Mouse (Mus musculus) large intestine, adult 2 months (tissue): Measurements from ENCODE around the gene Srebf2. TPM values are rescaled to one million over a fixed set of nuclear protein-coding genes. Genes with fewer than 3 reads are reported as not detected.
"Not testable (repeated sequence)": the region's sequence is repeated elsewhere in the genome, so short reads cannot be mapped to it uniquely, and the experiment has no call there.

Experiments
- DNase-seq: peaks from one replicate; pipeline ENCODE4 v3.0.0-alpha.2; 2012; ENCODE audit warnings: low read depth, low spot score
- WGBS: fragments of 180-500 bp; shearing (Covaris S2); methylation state at CpG from one replicate; pipeline ENCODE4 v1.1.7; 2018; 5-methylcytosine and 5-hydroxymethylcytosine counted together
- polyA plus RNA-seq: library from polyadenylated mRNA; depleted of rRNA; stranded (reverse); fragments of >200 nt; gene quantifications from 2 replicates; pipeline ENCODE4 v1.2.3, GENCODE M21; 2012; rRNA removed

Srebf2 gene
- polyA plus RNA-seq, 1 experiment: 113 TPM

DNA sequence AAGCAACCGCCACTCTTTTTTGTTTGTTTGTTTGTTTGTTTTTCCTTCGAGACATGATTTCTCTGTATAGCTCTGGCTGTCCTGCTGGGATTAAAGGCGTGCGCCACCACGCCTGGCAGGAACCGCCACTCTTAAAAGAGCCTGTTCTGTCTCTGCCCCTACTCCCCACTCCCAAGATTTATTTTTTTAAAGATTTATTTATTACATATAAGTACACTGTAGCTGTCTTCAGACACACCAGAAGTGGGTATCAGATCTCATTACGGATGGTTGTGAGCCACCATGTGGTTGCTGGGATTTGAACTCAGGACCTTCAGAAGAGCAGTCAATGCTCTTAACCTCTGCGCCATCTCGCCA lies 97.8 kb downstream of the Srebf2 start:
- 20% methylated on average over 9 of the region's 9 CpGs for WGBS
- not testable (repeated sequence) for DNase-seq

DNA sequence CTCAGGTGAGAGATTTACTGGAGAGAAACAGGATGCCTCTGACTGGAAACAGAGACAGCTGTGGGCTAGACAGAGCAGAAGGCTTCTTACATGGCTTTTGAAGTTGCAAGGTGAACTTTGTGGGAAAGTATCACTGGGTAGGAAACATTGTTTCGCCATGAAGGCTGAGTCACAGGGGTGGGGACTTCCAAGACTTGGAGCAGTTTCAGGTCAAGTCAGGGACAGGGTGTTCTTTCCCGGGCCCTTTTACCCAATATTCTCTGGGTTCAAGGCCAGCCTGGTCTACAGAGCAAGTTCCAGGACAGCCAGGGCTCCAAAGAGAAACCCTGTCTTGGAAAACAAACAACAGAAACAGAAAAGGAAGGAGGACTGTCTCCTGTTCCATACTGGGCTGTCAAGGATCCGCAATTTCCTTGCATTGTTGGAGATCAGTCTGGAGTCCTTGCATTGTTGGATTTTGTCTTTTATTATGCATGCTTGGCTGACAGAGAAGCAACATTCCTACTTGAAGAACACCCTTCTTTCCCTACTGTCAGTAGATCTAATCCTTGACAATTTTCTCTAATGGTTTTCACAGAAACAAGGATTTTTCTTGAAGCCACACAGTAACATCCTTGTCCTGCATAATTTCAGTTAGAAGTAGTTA lies 100.3 kb downstream of the Srebf2 start:
- WGBS: 38% methylated on average over 3 of the region's 3 CpGs
- no peak for DNase-seq

DNA sequence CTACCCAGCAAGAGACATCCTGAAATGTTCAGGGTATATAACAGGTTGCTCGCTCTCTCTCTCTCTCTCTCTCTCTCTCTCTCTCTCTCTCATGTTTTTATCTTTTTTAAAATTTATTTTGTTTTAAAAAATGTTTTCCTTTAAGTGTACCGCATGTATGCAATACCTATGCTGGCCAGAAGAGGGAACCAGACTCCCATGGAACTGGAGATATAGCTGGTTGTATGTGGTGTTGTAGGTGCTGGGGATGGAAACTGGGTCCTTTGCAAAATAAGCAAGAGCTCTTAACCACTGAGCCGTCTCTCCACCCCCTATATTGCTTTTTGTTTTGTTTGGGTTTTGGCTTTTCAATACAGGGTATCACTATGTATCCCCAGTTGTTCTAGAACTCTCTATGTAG lies 104.6 kb downstream of the Srebf2 start:
- WGBS: 99% methylated on average over 3 of the region's 3 CpGs
- no peak for DNase-seq

DNA sequence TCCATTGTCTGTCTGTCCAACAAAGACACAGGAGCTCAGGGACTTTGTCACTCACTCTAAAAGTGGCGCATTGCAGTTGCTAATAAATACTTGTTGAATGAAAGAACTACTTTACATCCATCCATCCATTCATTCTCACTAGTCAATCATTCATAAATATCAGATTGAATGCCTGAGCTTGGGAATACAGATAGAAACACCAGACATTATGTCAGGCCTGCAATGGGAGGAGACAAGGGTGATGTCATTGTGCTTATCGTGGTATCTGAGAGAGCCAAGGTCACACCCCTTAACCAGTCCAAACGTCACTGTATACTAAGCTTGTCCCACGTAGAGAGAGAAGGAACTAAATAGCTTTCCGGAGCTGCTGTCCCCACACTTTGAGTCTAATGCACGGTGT lies 105.1 kb downstream of the Srebf2 start, which contains the start of gene 1500009C09Rik:
Gene 1500009C09Rik (plus strand): TSS at position 301 of the 400 bp plus-strand sequence.
- 68% methylated on average over 6 of the region's 6 CpGs for WGBS
- no peak for DNase-seq

Other genes starting within 250 kb of the Srebf2 start
- gene Polr3h, start 220.9 kb upstream of the Srebf2 start, polyA plus RNA-seq: 8.6 and 10.1 TPM in 2 replicates
- gene Csdc2, start 210.4 kb upstream of the Srebf2 start, polyA plus RNA-seq: 2.0 and 2.8 TPM in 2 replicates
- 14.3 and 16.1 TPM in 2 replicates for gene Pmm1, start 186.3 kb upstream of the Srebf2 start, polyA plus RNA-seq
- not detected in 2 replicates for gene 1700029P11Rik, start 166.6 kb upstream of the Srebf2 start, polyA plus RNA-seq
- 16.8 and 18.9 TPM in 2 replicates for gene Xrcc6, start 159.3 kb upstream of the Srebf2 start, polyA plus RNA-seq
- 24.4 and 29.8 TPM in 2 replicates for gene Desi1, start 113.3 kb upstream of the Srebf2 start, polyA plus RNA-seq
- 57.3 and 58.4 TPM in 2 replicates for gene Snu13, start 99.6 kb upstream of the Srebf2 start, polyA plus RNA-seq
- not detected in 2 replicates for gene 4930407I10Rik, start 88.0 kb upstream of the Srebf2 start, polyA plus RNA-seq
- 0.07 and 0.09 TPM in 2 replicates for gene Mei1, start 77.2 kb upstream of the Srebf2 start, polyA plus RNA-seq
- gene Ccdc134, start 19.3 kb upstream of the Srebf2 start, polyA plus RNA-seq: 18.0 and 18.4 TPM in 2 replicates
- 1.0 and 1.7 TPM in 2 replicates for gene Shisa8, start 65.6 kb downstream of the Srebf2 start, polyA plus RNA-seq
- 10.2 and 12.1 TPM in 2 replicates for gene Tnfrsf13c, start 77.2 kb downstream of the Srebf2 start, polyA plus RNA-seq
- gene Cenpm, start 97.6 kb downstream of the Srebf2 start, polyA plus RNA-seq: 17.1 and 21.4 TPM in 2 replicates
- 0.21 and 0.22 TPM in 2 replicates for gene 1500009C09Rik, start 105.2 kb downstream of the Srebf2 start, polyA plus RNA-seq
- gene Sept3, start 127.7 kb downstream of the Srebf2 start, polyA plus RNA-seq: 0.38 and 0.55 TPM in 2 replicates
- 0.11 TPM in 1 of 2 replicates, not detected in the other for gene Wbp2nl, start 151.8 kb downstream of the Srebf2 start, polyA plus RNA-seq
- gene Naga, start 191.7 kb downstream of the Srebf2 start, polyA plus RNA-seq: 137 and 148 TPM in 2 replicates
- gene Pheta2, start 191.8 kb downstream of the Srebf2 start, polyA plus RNA-seq: 0.52 and 0.78 TPM in 2 replicates
- gene Smdt1, start 191.8 kb downstream of the Srebf2 start, polyA plus RNA-seq: 372 and 378 TPM in 2 replicates
- 282 and 435 TPM in 2 replicates for gene Ndufa6, start 207.1 kb downstream of the Srebf2 start, polyA plus RNA-seq
- 22.4 and 44.0 TPM in 2 replicates for gene Cyp2d22, start 233.1 kb downstream of the Srebf2 start, polyA plus RNA-seq
- not detected in 2 replicates for gene Cyp2d11, start 246.8 kb downstream of the Srebf2 start, polyA plus RNA-seq